Mouse (Mus musculus): ENCODE results near the gene Man2b1.

DNA sequence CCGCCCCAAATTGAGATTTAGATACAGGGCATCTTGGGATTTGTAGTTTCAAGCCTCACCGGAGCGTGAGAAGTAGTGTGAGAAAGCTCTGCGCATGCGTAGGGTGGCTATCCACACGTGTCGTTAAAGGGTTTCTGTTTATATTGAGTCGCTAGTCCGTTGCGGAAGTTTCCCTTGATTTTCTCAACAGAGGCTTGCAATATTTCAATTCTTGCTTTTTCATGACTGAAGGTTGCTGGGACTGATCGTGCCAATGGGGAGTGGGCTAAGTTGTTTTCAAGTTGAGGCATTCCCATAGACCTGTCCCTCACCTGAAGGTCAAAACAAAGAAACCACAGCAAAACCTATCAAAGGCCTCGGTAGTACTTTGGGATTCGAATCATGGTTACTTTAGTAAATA lies 48.3 kb upstream of the Man2b1 start:
- no peak for TF ChIP-seq FLI1 (IDR thresholded peaks at IDR 0.05; ENCODE audit: low read length)
- TF ChIP-seq GATA1 (IDR thresholded peaks at IDR 0.05; ENCODE audit: borderline replicate concordance, low read length) = no peak

All from megakaryocyte, embryonic 14.5 days (primary cell).